ENCODE assay signal across 13 mouse cellular contexts in the genomic region with DNA sequence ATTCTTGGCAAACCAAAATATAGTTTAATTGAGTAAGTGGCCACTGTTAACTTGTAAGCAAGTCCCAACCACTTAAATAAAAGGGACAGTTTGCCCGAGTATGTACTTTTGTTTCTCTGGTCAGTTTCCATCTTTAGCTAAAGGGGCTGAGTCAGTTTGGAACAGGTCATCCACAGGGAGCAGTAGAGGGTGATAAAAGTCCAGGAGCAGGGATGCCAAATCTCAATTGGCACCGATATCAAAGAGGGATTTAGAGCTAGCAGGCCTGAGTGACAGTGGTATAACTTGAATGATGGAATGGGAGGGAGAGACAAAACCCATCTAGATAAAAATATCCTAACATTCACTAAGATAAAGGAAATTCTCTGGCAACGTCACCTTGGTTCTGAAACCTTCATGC.
"Had no signal": no experiment of that assay in that cellular context is flagged by ENCODE, and none has a peak within 500 bp of the region (broad histone marks: within the 10 kb centered on the region; RNA-seq: fewer than 3 reads in every experiment).

No protein-coding gene starts in this region.

- H3K9me3 ChIP-seq: limb, embryonic 12.5 days; limb, embryonic 15.5 days; liver, embryonic 13.5 days had no signal

- H3K9ac ChIP-seq: limb, embryonic 12.5 days; limb, embryonic 15.5 days; liver, embryonic 13.5 days had no signal

- H3K4me3 ChIP-seq: limb, embryonic 12.5 days; limb, embryonic 15.5 days; liver, embryonic 13.5 days had no signal

- H3K4me1 ChIP-seq: limb, embryonic 12.5 days; limb, embryonic 15.5 days; liver, embryonic 13.5 days had no signal

- DNase-seq: kidney, postnatal 14 days; kidney, postnatal 4 days; left cerebral cortex, postnatal 4 days; liver, embryonic 13.5 days; lung, adult 2 months; lung, postnatal 14 days; lung, postnatal 4 days; midbrain, embryonic 14.5 days; thymus, adult 18-20 months; thymus, postnatal 36 days had no signal

- H3K27ac ChIP-seq: limb, embryonic 12.5 days; limb, embryonic 15.5 days; liver, embryonic 13.5 days had no signal

- H3K4me2 ChIP-seq: limb, embryonic 12.5 days; limb, embryonic 15.5 days; liver, embryonic 13.5 days; midbrain, embryonic 11.5 days had no signal

- H3K36me3 ChIP-seq: limb, embryonic 12.5 days; limb, embryonic 15.5 days; liver, embryonic 13.5 days had no signal
